9 mouse cellular contexts compared by ENCODE assay signal in genomic region chr3:131541244-131541942, GRCm38 (mm10).
"Had no signal": no experiment of that assay in that cellular context is flagged by ENCODE, and none has a peak within 500 bp of the region (broad histone marks: within the 10 kb centered on the region; RNA-seq: fewer than 3 reads in every experiment).

No protein-coding gene starts in this region.

- DNase-seq: kidney, adult 8-10 months; kidney, postnatal 25 days; lung, adult 2 months; lung, postnatal 36 days; right cerebral cortex, postnatal 4 days; spleen, adult 18-20 months; thymus, postnatal 36 days had no signal

- ATAC-seq: lung, postnatal 0 days; midbrain, embryonic 15.5 days had no signal
